Mouse (Mus musculus): Measurements from ENCODE around the gene Ccdc96.

DNA sequence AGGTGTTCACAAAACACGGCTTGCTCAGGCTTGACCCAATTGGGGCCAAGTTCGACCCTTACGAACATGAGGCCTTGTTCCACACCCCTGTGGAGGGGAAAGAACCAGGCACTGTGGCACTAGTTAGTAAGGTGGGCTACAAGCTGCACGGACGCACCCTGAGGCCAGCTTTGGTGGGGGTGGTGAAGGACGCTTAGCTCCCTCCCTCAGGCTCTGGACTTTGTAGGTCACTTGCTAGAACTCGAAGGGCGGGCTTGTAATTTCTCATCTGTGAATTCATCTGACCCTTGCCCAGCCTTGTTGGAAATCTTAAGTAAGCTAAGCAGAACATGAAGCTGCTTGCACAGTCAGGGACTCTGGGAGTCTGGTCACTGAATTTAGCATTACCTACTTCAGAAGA lies 13.2 kb upstream of the Ccdc96 start:
- TF ChIP-seq CTCF (IDR thresholded peaks at IDR 0.05; ENCODE audit: control insufficient read depth, insufficient read depth, low read length) (no peak), POLR2A (IDR thresholded peaks at IDR 0.05; ENCODE audit: borderline replicate concordance, control insufficient read depth, low read depth, low read length) (no peak)

Data from bone marrow, adult 2 months (tissue).